Mouse (Mus musculus) CD4-positive helper T cell, adult 2 months (primary cell): ENCODE measurements around the gene Ntf3.

ENCODE experiments used
- DNase-seq: peaks from one replicate; pipeline ENCODE4 v3.0.0-alpha.2; 2012; ENCODE audit warnings: low read depth, missing footprints, low spot score

Ntf3 gene

DNA sequence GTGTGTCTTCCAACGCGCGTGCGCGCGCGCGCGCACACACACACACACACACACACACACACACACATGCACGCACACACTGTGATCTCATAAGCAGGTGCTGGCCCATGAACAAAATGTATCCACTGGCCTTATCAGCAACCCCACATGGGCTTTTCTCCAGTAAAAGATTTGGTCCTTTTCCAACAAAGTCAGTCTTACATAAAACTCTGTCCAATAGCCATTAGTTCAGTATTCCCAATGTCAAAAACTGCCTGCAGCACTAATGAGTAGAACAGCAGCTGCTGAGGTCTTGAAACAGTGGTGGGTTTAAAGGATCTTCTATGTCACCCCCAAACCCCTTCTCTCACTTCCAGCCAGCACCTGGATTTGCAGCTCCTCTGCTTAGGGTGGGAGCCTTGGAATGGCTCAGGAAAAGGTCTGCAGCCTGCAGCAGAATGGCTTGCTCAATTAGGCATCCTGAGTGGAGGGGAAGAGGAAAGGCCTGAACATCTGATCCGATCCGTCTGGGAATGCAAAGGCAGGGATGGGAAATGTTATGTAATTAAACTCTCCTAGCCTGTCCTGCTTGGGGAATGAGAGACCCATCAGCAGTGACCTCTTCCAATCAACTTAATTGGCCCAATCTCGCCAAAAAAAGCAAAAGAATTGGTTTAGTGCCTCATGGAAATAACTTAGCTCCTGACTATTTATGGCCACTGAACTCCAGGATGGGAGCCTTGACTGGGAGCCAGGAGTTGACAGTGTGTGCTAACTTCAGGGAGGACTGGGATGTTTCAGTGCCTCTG is 7.2 kb downstream of the Ntf3 start:
- no peak for DNase-seq

DNA sequence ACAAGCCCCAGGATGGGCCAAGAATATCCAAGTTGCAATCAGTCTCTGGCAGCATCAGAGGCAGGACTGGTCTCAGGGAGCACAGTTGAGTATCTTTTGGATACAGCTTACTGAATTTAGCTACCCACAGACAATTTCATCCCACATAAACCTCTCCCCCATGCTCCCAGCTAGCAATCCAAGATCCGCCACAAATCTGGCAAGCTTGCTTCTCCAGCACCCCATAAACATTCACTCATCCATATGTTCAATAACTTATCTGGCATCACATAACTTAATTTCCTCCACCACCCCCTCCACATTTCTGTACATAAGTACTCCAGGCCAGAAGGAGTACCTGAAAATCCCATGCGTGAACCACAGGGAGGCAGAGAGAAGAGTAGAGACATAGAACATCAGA is 10.8 kb downstream of the Ntf3 start:
- DNase-seq: no peak

DNA sequence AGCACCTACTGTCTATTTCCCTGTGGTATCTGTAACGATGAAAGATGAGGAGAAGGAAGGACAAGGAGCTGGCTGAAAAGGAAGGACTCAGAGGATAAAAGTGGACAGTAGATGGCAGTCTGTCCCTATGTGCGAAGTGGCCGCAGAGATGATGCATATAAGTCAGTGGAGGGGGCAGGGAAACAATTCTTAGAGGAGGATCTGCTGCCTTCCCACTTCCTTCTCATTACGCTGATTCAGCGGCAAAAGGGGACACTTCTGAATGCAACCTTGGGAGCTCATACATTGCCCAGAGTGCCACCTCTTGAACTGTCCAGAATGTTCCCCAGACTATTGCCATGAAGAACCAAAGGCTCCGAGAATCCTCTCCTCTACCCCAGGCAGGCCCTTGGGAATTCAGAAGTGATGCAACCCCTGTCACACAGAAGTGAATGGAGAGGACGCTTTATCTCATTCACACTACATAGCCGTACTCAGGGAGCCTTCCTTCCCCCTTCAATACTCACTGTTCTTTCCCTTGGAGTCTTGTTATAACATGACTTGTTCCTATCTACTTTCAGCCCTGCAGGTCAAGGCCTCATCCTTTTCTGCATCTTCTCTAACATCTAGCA is 12.2 kb downstream of the Ntf3 start:
- no peak for DNase-seq

DNA sequence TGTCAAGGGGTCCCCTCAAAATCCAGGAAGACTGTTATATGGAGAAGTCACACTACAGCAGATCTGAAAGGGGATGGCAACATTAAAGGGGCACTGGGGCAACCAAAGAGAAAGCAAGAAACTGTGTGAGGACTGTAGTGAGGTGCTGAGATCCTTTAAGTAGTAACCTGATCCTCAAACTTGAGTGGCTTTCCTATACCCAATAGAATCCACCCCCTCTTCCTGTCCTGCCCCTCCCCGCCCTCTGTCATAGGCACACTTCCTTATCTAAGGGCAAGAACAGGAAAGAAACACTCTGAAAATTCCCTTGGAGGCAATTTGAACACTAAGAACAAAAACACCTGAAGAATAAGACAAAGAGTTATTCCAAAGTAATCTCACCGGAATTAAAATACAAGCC is 13.6 kb downstream of the Ntf3 start:
- DNase-seq: no peak

DNA sequence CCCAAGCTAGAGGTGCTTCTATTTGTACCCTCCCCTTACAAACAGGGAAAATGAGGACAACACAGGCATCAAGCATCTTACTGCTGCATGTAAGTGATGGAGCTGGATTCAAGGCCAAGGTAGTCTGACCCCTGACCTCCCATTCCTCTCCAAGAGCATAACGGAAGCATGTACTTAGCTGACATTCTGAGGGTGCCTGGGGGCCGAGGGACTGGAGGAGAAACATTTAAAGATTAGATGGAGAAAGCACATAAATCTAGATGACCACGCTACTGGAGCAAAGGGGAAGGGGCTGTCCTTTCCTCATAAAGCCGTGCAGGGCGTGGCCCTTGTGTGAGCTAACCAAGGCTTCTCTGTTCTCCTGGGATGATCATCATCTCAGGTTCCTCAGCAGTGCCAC is 23.1 kb downstream of the Ntf3 start:
- no peak for DNase-seq

DNA sequence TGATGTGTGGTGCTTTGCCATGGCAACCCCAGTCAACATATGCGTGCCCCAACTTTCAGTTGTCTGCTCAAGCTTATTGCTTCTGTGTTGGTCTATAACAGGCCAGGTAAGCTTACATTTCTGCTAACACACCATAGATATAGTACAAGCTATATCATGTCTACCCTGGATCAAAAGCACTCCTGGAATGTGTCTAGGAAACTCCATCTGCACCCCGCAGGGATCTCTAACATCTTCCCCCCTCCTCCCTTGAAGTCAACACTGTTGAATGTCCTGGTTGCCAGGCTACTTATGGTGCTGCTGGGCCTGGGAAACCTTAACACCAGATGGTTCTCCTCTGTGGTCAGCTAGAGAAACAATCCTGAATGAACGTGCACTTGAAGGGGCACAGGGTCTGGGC is 24.0 kb downstream of the Ntf3 start:
- no peak for DNase-seq

DNA sequence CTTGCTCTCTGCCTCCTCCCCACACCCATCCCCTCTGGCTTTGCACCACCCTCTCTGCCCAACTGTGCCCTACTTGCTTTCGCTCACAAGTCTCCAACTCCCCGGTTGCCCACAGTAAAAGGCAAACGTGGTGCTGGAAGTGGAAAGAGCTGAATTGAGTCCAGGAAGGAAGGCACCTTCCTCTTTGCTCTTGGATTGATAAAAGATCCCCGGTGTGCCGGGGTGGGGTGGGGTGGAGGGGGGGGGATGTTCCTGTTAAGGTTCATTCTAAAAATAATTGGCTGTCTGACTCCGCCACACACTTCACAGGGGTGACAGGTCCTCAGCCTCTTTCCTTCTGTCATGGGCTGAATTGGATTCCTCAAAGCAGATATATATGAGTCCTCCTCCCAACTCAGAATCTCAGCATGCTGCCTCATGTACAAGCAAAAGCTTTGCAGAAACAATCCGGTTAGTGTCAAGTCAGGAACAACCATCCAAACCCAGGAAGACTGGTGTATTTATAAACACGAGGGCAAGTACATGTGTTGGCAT is 24.6 kb downstream of the Ntf3 start:
- DNase-seq: no peak

DNA sequence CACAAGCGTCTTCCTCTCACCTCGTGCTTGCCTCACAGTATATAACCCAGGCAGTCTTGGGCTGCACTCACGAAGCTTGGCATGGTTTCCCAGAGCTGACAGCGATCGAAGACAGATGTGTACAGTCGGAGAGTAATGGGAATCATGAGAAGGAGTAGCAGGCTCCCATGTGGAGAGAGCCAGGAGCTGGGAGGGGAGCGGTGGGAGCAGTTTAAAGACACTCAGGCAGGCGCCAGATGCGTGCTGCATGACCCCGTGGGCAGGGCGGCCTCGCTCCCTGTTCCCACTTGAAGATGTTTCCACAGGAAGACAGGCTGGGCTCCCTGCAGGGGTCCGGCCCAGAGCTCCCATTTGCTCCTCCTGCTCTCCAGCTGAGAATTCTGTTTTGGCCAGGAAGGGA is 25.2 kb downstream of the Ntf3 start:
- no peak for DNase-seq

DNA sequence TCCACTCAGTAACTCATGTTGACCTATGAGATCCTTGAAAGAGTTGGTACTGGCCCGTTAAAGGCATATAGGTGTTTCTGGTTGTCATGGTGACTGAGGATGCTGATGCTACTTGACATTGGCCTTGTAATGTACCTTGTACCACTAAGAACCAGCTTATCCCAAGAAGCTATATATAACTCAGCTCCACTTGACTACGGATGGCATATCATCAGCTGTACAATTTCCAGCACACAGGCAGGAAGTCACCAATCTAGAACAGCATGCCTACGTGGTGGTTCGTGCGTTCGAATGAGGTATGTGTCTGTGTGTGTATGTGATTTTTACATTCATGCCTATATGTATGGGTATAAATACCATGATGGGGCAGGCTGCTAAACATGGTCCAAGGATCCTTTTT is 25.7 kb downstream of the Ntf3 start:
- no peak for DNase-seq

DNA sequence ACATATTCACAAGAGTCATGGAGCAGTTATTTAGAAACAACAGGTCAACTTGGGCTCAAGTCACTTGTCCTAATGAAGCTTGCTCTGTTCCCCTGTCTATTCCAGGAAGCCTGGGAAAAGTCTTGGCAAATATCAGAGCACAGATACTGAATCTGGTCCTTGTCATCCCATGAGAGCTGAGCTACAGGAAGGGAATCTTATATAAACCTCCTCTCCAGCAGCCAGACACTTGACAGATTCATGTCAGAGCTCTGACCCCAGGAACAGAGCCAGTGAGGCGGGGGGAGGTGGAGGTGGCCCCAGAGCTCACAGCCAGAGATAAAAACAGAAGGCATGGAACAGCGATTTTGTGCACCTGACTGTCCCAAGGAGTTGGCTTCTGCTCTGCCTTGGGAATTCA is 26.3 kb downstream of the Ntf3 start:
- no peak for DNase-seq

DNA sequence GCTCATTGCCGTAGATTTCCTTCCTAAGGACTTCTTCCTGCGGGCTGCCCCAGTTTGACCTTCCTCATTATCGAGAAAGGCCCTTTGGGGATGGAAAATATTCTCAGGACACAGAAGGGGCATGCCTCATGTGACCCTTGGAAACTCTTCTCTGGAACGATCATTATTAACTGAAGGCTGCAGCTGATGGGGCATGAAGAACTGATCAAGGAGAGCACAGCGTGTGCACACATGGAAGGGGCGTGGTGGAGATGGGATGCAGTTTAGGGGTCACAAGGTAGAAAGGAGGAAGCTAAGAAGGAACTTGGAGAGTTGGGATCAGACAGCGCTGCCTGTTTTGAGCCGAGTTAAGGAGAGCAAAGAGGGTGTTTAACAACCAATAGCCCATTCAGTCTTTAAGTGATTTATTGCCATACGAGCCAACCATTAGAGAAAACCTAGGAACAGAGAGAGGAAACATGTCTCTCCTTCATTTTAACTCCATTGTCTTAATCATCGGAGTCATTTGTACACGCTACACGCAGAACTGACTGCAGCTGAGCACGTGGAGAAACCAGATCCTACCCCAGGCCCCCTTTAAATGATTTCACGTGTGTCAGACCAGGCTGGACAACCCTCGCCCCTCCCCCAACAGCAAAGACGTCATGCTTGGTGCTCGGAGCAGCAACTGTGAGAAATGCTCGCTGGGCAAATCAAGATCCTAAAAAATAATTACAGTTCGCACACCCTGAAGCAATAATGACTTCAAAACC is 32.4 kb downstream of the Ntf3 start:
- DNase-seq: no peak

DNA sequence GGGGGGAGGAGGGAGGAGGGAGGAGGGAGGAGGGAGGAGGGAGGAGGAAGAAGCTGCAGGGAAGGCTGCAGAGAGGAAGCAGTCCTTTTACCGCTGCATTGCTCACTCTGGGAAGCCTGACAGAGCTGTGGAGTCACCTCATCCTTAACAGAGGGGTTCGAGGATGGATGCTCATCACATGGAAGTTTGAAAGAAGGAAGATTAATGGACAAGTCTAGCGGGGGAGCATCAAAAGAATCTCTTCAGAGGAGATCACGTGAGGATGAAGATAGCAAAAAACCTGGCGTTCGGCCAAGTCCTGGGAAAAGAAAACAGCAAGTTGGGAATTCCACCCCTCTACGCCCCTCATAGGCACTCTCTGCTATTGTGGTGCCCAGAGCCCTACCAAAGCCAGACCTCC is 38.5 kb downstream of the Ntf3 start:
- DNase-seq: no peak

DNA sequence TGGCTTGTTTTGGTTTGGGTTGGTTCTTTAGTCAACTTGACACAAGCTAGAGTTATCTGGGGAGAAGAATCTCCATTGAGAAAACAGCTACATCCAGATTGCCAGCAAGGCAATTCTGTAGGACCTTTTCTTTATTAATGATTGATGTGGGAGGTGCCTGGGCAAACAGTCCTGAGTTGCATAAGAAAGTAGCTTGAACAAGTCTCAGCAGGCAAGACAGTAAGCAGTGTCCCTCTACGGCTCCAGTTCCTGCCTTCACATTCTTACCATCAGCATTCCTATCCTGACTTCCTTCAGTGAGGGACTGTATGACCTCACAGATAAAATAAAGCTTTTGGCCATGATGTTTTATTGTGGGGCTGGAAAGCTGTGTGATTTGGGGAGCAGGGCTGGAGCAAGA is 48.5 kb downstream of the Ntf3 start:
- DNase-seq: no peak

DNA sequence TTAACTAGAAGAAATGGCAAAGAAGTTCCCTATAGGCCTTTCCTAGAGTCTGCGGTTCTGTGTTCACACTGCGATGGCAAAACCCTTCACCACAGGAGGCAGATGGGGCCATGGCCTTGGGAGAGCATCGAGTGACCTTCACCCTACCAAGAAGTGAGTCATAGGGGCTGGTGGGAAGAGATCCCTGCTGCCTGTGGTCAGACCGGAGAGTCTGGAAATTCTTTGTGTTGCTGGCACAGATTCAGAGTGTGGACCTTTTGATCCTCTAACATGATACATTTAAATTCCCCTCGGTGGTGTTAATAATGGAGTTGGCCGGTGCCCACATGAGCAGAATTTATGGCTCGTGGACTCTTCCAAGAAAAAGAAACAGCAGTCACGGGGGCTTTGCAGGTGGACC is 49.5 kb downstream of the Ntf3 start:
- DNase-seq: no peak

DNA sequence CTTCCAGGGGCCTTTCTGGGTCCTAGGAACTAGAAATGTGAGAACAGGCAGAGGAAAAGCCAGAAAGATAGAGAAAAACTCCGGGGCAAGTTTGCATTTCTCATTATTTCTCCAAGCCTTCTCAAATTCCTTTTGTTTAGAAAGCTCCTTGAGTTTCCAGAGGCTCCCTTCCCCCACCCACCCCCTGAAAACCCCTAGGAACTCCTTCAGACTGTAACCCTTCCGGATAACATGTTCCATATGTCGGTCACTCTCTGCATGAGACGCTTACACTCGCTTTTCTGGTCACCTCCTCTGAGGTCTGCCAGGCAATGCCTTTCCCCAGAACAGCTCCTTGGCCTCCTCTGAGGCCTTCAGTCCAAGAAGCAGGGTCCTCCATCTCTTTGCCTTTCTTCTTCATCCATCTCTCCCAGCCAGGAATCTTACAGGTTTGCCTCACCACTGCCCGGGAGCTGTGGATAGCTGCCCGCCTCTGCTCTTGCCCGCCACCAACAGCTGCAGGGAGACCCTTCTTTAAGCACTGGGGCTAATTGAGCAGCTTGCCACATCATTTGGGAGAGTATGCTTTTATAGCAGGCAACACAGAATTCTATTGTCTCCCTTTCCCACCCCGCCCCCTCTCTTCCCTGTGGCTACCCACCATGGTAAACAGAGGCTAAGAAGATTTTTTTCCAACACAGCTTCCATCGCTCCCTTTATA is 51.6 kb downstream of the Ntf3 start:
- no peak for DNase-seq

DNA sequence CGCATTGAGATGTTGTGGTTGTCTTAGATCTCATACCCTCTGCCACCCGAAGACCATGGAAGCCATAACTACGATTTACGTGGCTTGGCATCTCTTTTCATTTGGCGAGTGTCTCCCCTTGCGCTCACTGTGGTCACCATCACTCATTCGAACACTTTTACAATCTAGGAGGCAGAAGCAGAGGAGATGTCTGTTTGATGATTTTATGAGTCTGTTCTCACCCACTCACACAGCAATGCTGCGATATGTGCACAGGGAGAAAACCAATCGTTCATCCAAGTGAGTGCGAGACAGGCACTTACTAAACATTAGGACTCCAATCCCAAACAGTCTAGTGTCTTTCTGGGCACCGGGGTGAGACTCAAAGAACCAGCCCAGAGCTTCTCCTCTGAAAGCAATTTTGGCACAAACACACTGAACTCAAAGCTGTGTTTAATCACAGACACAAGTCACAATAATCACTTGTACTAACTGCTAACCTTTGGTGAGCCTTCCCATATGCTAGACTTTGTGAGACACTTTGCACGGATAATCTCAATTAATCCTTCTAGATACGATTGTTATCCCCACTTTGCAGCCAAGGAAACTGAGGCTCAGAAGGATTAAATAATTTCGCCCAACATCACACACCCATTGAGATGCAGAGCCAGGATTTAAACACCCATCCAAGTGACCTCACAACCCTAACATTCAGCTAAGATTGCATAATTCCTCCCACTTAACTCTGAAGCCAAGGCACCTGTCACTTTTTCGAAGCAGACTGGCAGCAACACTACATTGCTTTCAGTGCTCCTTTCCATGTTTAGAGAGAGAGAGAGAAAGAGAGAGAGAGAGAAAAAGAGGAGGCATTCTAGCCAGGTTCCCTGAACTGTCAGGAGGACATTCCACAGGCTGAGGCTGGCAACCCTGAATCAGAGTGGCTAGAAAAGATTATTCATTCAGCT is 55.5 kb downstream of the Ntf3 start:
- DNase-seq: no peak

DNA sequence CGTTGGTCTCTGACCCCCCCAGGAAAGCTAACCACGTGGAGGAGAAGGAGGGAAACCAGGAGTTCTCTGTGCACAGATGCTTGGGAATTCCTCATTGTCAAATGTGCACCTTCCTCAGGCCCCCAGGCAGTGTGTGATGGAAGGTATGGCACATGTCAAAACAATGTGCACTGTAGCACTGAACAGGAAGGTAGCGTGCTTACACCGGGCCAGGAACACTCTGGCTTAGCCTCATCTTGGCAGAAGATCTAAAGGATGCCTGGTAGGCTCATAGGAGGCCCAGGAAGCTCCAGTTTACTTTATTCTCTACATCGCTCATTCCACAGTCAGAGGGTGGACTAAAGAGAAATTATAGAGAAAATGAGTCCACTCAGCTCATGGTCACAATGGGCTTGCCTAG is 57.5 kb downstream of the Ntf3 start:
- DNase-seq: no peak

DNA sequence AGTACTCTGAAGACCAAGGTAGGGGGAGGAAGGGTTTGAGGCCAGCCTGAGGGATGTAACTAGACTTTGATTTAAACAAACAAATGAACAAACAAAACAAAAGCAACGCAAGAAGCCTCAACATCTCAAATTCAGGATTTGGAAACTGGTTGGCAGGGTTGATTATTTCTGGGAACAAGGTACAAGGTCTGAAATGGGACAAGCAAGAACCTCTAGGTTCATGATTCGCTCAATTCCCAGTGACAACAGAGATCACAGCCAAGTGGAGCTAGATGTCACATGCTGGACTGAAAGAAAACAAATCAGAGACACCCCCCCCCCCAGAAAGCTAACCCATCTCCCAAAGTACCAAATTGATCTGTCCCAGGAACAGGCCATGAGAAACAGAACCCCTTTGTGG is 57.9 kb downstream of the Ntf3 start:
- DNase-seq: no peak

DNA sequence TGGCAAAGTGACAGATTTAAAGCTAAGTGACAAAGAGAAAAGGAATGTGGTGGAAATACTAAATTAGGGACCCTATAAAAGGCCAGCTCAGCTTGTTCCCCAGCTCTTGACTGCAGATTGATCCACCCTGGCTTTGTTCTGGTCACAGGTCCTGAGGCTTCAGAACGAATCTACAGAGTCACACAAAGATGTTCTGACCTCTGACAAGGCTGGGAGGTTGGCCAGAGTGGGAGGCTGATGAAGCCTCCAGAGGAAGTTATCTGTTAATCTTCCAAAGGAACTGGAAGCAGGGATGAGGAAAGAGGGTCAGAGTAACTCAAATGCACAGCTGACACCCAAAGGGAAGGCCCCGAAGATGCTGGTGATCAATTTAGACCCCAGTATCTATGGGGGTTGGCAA is 59.3 kb downstream of the Ntf3 start:
- no peak for DNase-seq

DNA sequence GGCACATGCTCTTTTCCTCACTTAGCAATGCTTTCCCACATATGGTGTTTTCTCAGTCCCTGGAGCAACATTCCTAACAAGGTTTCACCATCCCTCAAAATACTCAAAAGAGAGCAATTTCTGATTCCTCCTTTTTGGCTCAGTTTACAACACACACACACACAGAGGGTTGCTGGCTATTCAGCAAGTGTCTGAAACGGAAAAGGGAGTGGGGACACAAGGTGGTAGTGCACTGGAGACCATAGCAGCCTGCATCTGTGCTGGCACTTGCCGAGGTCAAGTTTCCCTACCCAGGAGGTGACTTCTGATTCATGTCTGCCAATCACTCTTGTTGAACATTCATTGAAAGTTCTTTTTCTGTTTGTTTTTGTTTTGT is 59.9 kb downstream of the Ntf3 start:
- no peak for DNase-seq
